Mouse (Mus musculus): Measurements from ENCODE around the gene Fam83e. TPM values are rescaled to one million over a fixed set of nuclear protein-coding genes. Genes with fewer than 3 reads are reported as not detected.

Fam83e gene
- polyA plus RNA-seq, 1 experiment: 0.48 TPM

DNA sequence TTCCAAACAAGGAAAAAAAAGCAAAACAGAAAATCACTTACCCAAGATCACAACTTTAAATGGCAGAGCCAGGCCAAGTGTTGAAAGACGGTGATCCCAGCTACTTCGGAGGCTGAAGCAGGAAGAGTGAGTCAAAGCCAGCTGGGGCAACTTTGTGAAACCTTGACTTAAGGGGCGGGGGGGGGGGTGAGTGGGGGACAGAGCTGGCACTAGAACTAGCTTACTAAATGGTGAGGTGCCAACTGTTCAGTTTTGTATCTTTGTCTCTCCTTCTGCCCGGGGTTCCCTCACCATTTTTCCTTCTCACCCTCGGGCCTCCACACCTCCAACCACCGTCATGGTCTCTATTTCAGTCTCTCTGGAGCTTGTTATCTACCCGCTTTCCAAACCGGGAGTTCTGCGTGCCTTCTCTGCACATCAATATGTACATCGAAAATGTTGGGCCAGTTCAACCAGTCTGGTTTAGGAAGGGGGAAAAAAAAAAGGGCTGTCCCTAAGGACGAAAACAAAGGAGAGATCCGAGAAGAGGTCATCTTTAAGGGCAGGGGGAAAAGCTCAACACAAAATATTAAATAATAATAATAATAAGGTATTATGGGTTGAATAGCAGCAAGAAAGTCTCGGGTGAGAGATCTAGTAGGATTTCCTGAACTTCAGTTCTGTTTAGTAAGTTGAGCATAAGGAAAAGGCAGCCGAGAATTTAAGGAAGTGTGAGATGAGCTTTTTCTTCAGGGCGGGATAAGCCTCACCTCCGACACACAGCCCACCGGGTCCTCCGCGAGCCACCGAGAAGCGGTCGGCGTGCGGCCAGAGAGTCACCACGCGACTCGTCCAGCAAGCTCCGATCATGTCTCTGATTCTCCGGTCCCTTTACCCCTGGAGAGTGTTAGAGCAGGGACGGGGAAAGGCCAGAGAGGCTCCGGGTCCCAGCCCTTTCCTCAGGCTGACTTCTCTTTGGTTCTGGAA, 3.8 kb upstream of the Fam83e start:
- TF ChIP-seq MAX (IDR thresholded peaks at IDR 0.05): no peak
- TF ChIP-seq CEBPB (IDR thresholded peaks at IDR 0.05; ENCODE audit: low read depth): no peak
- no peak for TF ChIP-seq CTCF (IDR thresholded peaks at IDR 0.05; ENCODE audit: control insufficient read depth, insufficient read depth, insufficient read length)
- no peak for TF ChIP-seq USF1 (IDR thresholded peaks at IDR 0.05; ENCODE audit: low read depth)
- TF ChIP-seq MYOD1 (IDR thresholded peaks at IDR 0.05; ENCODE audit: control insufficient read depth, insufficient read length, low read depth): no peak
- no peak for TF ChIP-seq MYOG (IDR thresholded peaks at IDR 0.05; ENCODE audit: control insufficient read depth, extremely low read depth, insufficient read length)
- TF ChIP-seq FOSL1 (IDR thresholded peaks at IDR 0.05; ENCODE audit: insufficient read depth, low read length, poor library complexity, severe bottlenecking): no peak
- H3K27me3 ChIP-seq (ENCODE audit: control insufficient read depth, insufficient read depth, insufficient read length): no peaks in the 10 kb centered on the region
- H3K36me3 ChIP-seq (ENCODE audit: control insufficient read depth, insufficient read depth): peaks cover 29% of the 10 kb centered on the region

DNA sequence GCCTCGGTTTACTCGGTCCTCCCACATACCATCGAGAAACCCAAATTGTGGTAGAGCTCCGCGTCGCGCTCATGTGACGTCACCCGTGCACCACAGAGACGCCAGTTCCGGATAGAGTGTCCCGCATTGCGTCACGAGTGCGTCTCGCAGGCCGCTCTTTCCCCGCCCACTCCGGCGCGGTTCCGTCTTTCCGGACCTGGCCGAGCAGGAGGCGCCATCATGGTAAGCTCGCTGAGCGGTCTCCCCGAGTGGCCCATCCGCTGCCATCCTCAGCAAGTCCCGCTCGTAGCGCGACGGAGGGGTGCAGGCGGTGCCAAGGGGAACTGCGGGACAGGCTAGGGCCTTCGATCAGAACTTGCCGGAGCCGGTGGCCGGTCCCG, 3.1 kb upstream of the Fam83e start, which contains the start of gene Sphk2:
TSS of gene Sphk2 (minus strand) at position 85 of the 380 bp plus-strand sequence.
- TF ChIP-seq USF1 (IDR thresholded peaks at IDR 0.05; ENCODE audit: low read depth): peak; percentile 76
- TF ChIP-seq MAX (IDR thresholded peaks at IDR 0.05): peak; percentile 15
- TF ChIP-seq MYOG (IDR thresholded peaks at IDR 0.05; ENCODE audit: control insufficient read depth, extremely low read depth, insufficient read length): no peak
- TF ChIP-seq CEBPB (IDR thresholded peaks at IDR 0.05; ENCODE audit: low read depth): peak; percentile 52
- no peak for TF ChIP-seq MYOD1 (IDR thresholded peaks at IDR 0.05; ENCODE audit: control insufficient read depth, insufficient read length, low read depth)
- TF ChIP-seq FOSL1 (IDR thresholded peaks at IDR 0.05; ENCODE audit: insufficient read depth, low read length, poor library complexity, severe bottlenecking): no peak
- no peak for TF ChIP-seq CTCF (IDR thresholded peaks at IDR 0.05; ENCODE audit: control insufficient read depth, insufficient read depth, insufficient read length)
- peaks cover 49% of the 10 kb centered on the region for H3K79me3 ChIP-seq (ENCODE audit: low read depth)
- peaks cover 32% of the 10 kb centered on the region for H3K36me3 ChIP-seq (ENCODE audit: control insufficient read depth, insufficient read depth)

More for the DNA sequence above, 3.8 kb upstream of the Fam83e start:
- Histone ChIP-seq H3K4me3 (ENCODE audit: insufficient read depth, poor library complexity, severe bottlenecking) (peak overlapping the region; percentile 71), H3K79me3 (ENCODE audit: low read depth) (peaks cover 49% of the 10 kb centered on the region), H3ac (ENCODE audit: control insufficient read depth, insufficient read length, low read depth) (peak overlapping the region; percentile 85), H3K79me2 (ENCODE audit: control insufficient read depth, insufficient read depth) (peaks cover 74% of the 10 kb centered on the region)

DNA sequence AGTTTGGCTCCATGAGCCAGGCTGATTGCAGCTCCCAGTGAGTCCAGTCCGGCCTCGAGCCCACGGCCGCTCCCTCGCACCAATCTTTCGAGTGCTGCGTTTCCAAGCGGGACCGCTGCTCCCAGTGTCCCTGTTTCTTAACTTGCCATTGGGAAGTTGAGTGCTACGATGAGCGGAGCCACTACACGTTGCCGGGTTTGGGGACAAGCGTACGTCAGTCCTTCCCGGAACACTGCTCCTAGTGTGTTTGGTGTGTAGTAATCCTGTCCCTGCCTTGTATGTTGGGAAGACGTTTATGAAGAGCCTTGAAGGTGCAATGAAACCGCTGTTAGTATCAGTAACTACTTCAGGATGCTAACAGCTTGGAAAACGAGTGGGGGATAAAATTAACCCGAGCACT, 2.7 kb upstream of the Fam83e start:
- Histone ChIP-seq H3K79me2 (ENCODE audit: control insufficient read depth, insufficient read depth) (peaks cover 74% of the 10 kb centered on the region), H3K27me3 (ENCODE audit: control insufficient read depth, insufficient read depth, insufficient read length) (no peaks in the 10 kb centered on the region), H3K79me3 (ENCODE audit: low read depth) (peaks cover 49% of the 10 kb centered on the region), H3K4me3 (ENCODE audit: insufficient read depth, poor library complexity, severe bottlenecking) (peak overlapping the region; percentile 71), H3ac (ENCODE audit: control insufficient read depth, insufficient read length, low read depth) (peak overlapping the region; percentile 78), H3K36me3 (ENCODE audit: control insufficient read depth, insufficient read depth) (peaks cover 36% of the 10 kb centered on the region)
- TF ChIP-seq MYOD1 (IDR thresholded peaks at IDR 0.05; ENCODE audit: control insufficient read depth, insufficient read length, low read depth): no peak
- TF ChIP-seq FOSL1 (IDR thresholded peaks at IDR 0.05; ENCODE audit: insufficient read depth, low read length, poor library complexity, severe bottlenecking): no peak
- TF ChIP-seq USF1 (IDR thresholded peaks at IDR 0.05; ENCODE audit: low read depth): no peak
- TF ChIP-seq CEBPB (IDR thresholded peaks at IDR 0.05; ENCODE audit: low read depth): no peak

More for the DNA sequence above, 3.1 kb upstream of the Fam83e start, which contains the start of gene Sphk2:
- H3ac ChIP-seq (ENCODE audit: control insufficient read depth, insufficient read length, low read depth): peak within 1 kb of the TSS; percentile 85
- no peaks in the 10 kb centered on the region for H3K27me3 ChIP-seq (ENCODE audit: control insufficient read depth, insufficient read depth, insufficient read length)
- H3K79me2 ChIP-seq (ENCODE audit: control insufficient read depth, insufficient read depth): peaks cover 74% of the 10 kb centered on the region
- H3K4me3 ChIP-seq (ENCODE audit: insufficient read depth, poor library complexity, severe bottlenecking): peak within 1 kb of the TSS; percentile 71

DNA sequence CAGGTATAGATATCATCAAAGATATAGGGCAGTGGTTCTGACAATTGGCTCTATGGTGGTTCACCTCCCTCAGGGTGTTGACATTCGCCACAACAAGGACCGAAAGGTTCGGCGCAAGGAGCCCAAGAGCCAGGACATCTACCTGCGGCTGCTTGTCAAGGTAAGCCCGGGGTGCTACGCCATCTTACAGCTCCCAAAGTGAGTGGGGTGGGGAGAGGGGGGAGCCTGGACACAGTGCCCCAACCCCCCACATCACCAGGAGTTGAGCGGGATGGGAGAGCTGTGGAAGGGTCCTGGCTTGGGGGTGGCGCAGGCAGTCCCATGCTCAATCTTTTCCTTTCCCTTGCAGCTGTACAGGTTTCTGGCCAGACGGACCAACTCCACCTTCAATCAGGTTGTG, 1.8 kb upstream of the Fam83e start:
- Histone ChIP-seq H3K4me3 (ENCODE audit: insufficient read depth, poor library complexity, severe bottlenecking) (peak overlapping the region; percentile 71), H3K27me3 (ENCODE audit: control insufficient read depth, insufficient read depth, insufficient read length) (no peaks in the 10 kb centered on the region), H3K36me3 (ENCODE audit: control insufficient read depth, insufficient read depth) (peaks cover 44% of the 10 kb centered on the region), H3K79me3 (ENCODE audit: low read depth) (peaks cover 49% of the 10 kb centered on the region), H3ac (ENCODE audit: control insufficient read depth, insufficient read length, low read depth) (peak overlapping the region; percentile 78), H3K79me2 (ENCODE audit: control insufficient read depth, insufficient read depth) (peaks cover 69% of the 10 kb centered on the region)
- TF ChIP-seq MYOD1 (IDR thresholded peaks at IDR 0.05; ENCODE audit: control insufficient read depth, insufficient read length, low read depth): no peak
- no peak for TF ChIP-seq FOSL1 (IDR thresholded peaks at IDR 0.05; ENCODE audit: insufficient read depth, low read length, poor library complexity, severe bottlenecking)
- no peak for TF ChIP-seq MAX (IDR thresholded peaks at IDR 0.05)
- TF ChIP-seq USF1 (IDR thresholded peaks at IDR 0.05; ENCODE audit: low read depth): no peak
- no peak for TF ChIP-seq MYOG (IDR thresholded peaks at IDR 0.05; ENCODE audit: control insufficient read depth, extremely low read depth, insufficient read length)
- no peak for TF ChIP-seq CTCF (IDR thresholded peaks at IDR 0.05; ENCODE audit: control insufficient read depth, insufficient read depth, insufficient read length)
- no peak for TF ChIP-seq CEBPB (IDR thresholded peaks at IDR 0.05; ENCODE audit: low read depth)

DNA sequence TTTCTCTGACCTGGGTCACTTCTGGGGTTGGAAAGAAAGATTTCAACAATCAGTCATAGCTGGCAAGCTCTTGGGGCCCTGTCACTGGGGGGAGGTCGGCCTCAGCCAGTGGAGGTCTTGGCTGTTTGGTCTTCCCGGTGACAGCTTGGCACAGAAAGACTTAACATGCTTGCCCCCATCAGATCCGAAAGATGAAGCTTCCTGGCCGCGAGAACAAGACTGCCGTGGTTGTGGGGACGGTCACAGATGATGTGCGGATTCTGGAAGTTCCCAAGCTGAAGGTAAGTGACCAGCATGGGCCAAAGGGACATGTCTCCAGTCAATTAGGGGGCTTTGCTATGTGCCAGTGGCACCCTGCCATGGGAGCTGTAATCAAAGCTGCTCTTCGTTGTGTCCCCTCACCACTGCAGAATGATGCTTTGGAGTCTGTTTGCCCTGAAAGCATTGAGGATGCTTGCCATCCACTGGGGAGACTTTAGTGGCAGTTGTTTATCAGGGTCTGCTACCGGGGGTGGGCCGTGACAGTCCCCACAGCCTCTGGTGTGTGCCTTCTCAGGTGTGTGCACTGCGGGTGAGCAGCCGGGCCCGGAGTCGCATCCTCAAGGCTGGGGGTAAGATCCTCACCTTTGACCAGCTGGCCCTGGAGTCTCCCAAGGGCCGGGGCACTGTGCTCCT, 1.1 kb upstream of the Fam83e start:
- Histone ChIP-seq H3K27me3 (ENCODE audit: control insufficient read depth, insufficient read depth, insufficient read length) (no peaks in the 10 kb centered on the region), H3K36me3 (ENCODE audit: control insufficient read depth, insufficient read depth) (peaks cover 49% of the 10 kb centered on the region), H3ac (ENCODE audit: control insufficient read depth, insufficient read length, low read depth) (peak overlapping the region; percentile 31), H3K4me3 (ENCODE audit: insufficient read depth, poor library complexity, severe bottlenecking) (peak overlapping the region; percentile 71), H3K79me2 (ENCODE audit: control insufficient read depth, insufficient read depth) (peaks cover 66% of the 10 kb centered on the region), H3K79me3 (ENCODE audit: low read depth) (peaks cover 44% of the 10 kb centered on the region)
- TF ChIP-seq MYOG (IDR thresholded peaks at IDR 0.05; ENCODE audit: control insufficient read depth, extremely low read depth, insufficient read length) (no peak), USF1 (IDR thresholded peaks at IDR 0.05; ENCODE audit: low read depth) (no peak), CEBPB (IDR thresholded peaks at IDR 0.05; ENCODE audit: low read depth) (no peak), FOSL1 (IDR thresholded peaks at IDR 0.05; ENCODE audit: insufficient read depth, low read length, poor library complexity, severe bottlenecking) (no peak), CTCF (IDR thresholded peaks at IDR 0.05; ENCODE audit: control insufficient read depth, insufficient read depth, insufficient read length) (no peak), MAX (IDR thresholded peaks at IDR 0.05) (no peak), MYOD1 (IDR thresholded peaks at IDR 0.05; ENCODE audit: control insufficient read depth, insufficient read length, low read depth) (no peak)
